Mouse (Mus musculus) heart, adult 2 months (tissue): ENCODE results near the gene Twist2. TPM values are rescaled to one million over a fixed set of nuclear protein-coding genes. Genes with fewer than 3 reads are reported as not detected.

Experiments
- DNase-seq, 2 experiments: peaks; one replicate each; pipeline ENCODE4 v3.0.0; 2021
- H3K27ac ChIP-seq: fragments of 200-600 bp; 2 replicates; pipeline ENCODE4 v1.8.1; 2022
- H3K27me3 ChIP-seq: fragments of 200-500 bp; 2 replicates; pipeline ENCODE4 v1.6.1; 2012; ENCODE audit warnings: mild to moderate bottlenecking, low read length, inconsistent platforms, mixed read lengths; ENCODE audit not compliant: control insufficient read depth, insufficient read depth
- H3K36me3 ChIP-seq: fragments of 200-500 bp; 2 replicates; pipeline ENCODE4 v1.6.1; 2012; ENCODE audit warnings: low read length, inconsistent platforms; ENCODE audit not compliant: control insufficient read depth, insufficient read depth
- H3K4me1 ChIP-seq: fragments of 200-500 bp; 2 replicates; pipeline ENCODE4 v1.6.1; 2011; ENCODE audit warnings: low read length; ENCODE audit not compliant: control insufficient read depth, insufficient read depth
- H3K4me3 ChIP-seq: fragments of 200-600 bp; 2 replicates; pipeline ENCODE4 v1.8.1; 2022
- H3K79me2 ChIP-seq: fragments of 200-500 bp; replicated peaks from 2 replicates; pipeline ENCODE4 v1.6.1; 2012; ENCODE audit warnings: mild to moderate bottlenecking, inconsistent platforms, low read length, moderate library complexity, mixed read lengths; ENCODE audit not compliant: control insufficient read depth, insufficient read depth
- H3K9ac ChIP-seq: fragments of 200-500 bp; 2 replicates; pipeline ENCODE4 v1.6.1; 2012; ENCODE audit warnings: low read depth, mild to moderate bottlenecking, control low read depth, inconsistent platforms, low read length, mixed read lengths
- CTCF ChIP-seq: fragments of 200-600 bp; IDR thresholded peaks from 2 replicates; pipeline ENCODE4 v1.8.1; 2022; ENCODE audit warnings: antibody characterized with exemption, mild to moderate bottlenecking, moderate library complexity
- EP300 ChIP-seq: fragments of 200-500 bp; IDR thresholded peaks from 2 replicates; pipeline ENCODE4 v1.6.1; 2011; ENCODE audit warnings: low read depth, low read length, control low read depth; ENCODE audit not compliant: insufficient read depth
- POLR2A ChIP-seq: fragments of 200-500 bp; IDR thresholded peaks from 2 replicates; pipeline ENCODE4 v1.6.1; 2011; ENCODE audit warnings: mild to moderate bottlenecking, low read depth, low read length, control low read depth; ENCODE audit not compliant: insufficient read depth
- WGBS: fragments of 180-500 bp; shearing (Covaris S2); methylation state at CpG from one replicate; pipeline ENCODE4 v1.1.7; 2018; 5-methylcytosine and 5-hydroxymethylcytosine counted together
- intact Hi-C: fragments of 180-260 bp; cut with DNase I; formaldehyde crosslinking; loops from one replicate; pipeline ENCODE4 v1.15.1; 2025
- polyA plus RNA-seq: library from polyadenylated mRNA; depleted of rRNA; stranded (reverse); fragments of >200 nt; gene quantifications from 2 replicates; pipeline ENCODE4 v1.2.3, GENCODE M21; 2012
- total RNA-seq, 2 experiments: library from RNA; stranded (reverse); gene quantifications; 2 replicates each; pipeline ENCODE4 v1.2.3; 2021

The Twist2 gene
- total and polyA plus RNA-seq, 3 experiments, result 1.1 to 4.7 (median 2.4) TPM

DNA sequence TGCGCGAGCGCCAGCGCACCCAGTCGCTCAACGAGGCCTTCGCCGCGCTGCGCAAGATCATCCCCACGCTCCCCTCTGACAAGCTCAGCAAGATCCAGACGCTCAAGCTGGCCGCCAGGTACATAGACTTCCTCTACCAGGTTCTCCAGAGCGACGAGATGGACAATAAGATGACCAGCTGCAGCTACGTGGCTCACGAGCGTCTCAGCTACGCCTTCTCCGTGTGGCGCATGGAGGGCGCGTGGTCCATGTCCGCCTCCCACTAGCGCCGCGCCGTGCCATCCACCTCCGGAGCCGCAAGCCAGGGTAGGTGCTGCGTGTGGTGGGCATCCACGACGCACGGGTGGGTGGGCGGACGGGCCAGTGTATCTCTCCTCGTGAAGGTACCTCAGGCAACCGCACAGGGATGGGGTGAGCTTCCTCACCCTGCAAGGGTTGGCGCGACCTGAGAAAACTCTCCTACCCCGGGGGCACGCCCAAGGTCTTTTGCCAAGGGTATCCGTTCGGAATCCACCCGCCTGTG, 644 bp downstream of the Twist2 start:
- peak in 1 of 2 experiments; percentile 13 for DNase-seq
- H3K4me1 ChIP-seq, result no peaks in the 10 kb centered on the region
- TF ChIP-seq CTCF, result no peak
- TF ChIP-seq EP300, result no peak
- TF ChIP-seq POLR2A, result no peak
- intact Hi-C loops, result no loop called here
- no peaks in the 10 kb centered on the region for H3K79me2 ChIP-seq
- peaks cover 6% of the 10 kb centered on the region for H3K27me3 ChIP-seq
- peak overlapping the region; percentile 45 for H3K4me3 ChIP-seq
- no peak overlapping the region; the same call in 1 of the 2 replicates for H3K27ac ChIP-seq
- 2% methylated on average over 45 of the region's 45 CpGs for WGBS
- no peaks in the 10 kb centered on the region for H3K36me3 ChIP-seq
- H3K9ac ChIP-seq, result peak overlapping the region; percentile 1

DNA sequence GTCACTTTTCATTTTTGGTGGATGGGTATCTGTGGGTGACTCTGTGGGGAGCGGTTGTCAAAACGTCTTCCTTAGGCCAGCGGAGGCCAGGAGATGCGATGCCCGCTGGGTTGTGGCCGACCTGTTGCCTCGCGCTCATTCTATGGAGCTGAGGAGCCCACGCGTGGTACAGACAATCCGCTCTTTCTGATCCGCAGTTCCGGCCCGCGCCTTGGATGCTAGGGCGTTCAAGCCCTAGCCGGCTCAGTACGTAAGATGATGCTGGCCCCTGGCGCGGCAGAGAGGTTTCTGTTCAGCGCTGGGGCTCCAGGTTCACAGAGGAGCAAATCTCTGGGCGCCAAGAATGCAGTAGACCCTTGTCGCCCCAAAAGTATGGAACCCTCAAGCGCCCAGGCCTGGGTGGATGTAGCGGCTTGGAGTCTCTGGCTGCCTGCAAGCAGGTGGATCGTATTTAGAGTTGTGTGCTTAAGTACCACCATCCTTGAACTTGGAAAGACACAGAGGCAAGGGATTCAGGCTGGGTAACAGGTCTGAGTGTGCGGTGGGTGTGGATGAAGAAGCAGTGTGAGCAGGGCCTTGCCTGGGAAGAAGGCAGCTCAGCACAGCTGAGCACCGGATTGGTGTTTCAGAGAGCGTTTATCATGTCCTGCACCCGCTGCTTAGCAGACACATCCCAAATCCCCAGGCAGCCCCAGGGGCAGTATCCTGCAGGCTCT, 1.3 kb downstream of the Twist2 start:
- TF ChIP-seq EP300, result no peak
- TF ChIP-seq CTCF, result no peak
- no peak for TF ChIP-seq POLR2A
- Histone ChIP-seq H3K27me3 (peaks cover 6% of the 10 kb centered on the region), H3K27ac (no peak overlapping the region), H3K4me1 (no peaks in the 10 kb centered on the region), H3K9ac (no peak overlapping the region), H3K79me2 (no peaks in the 10 kb centered on the region), H3K4me3 (peak overlapping the region; percentile 45), H3K36me3 (no peaks in the 10 kb centered on the region)
- WGBS, result 19% methylated on average over 30 of the region's 30 CpGs
- intact Hi-C loops, result no loop called here
- DNase-seq, result no peak

DNA sequence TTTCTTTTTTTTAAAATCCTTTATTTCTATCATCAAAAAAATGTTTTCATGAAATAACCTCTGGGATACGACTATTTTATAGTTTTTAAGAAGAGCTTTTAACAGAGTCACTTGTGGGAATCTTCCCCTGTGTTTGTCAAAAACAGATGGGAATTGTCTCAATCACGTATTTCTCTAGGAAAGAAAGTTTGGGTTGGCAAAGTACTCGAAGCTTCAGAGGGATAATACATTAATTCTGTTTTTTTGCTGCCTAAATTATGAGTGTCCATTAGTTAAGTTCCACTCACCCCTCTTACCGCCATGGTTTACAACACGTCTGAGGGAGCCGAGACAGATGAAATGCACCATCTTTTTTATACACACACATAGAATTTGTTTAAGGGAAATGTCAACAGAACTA, 2.2 kb downstream of the Twist2 start:
- no peak for DNase-seq
- Histone ChIP-seq H3K79me2 (no peaks in the 10 kb centered on the region), H3K36me3 (no peaks in the 10 kb centered on the region), H3K27me3 (peaks cover 6% of the 10 kb centered on the region), H3K27ac (no peak overlapping the region), H3K4me1 (no peaks in the 10 kb centered on the region), H3K4me3 (no peak overlapping the region), H3K9ac (no peak overlapping the region)
- intact Hi-C loops, result no loop called here
- 74% methylated on average over 6 of the region's 6 CpGs for WGBS
- TF ChIP-seq POLR2A (no peak), EP300 (no peak), CTCF (no peak)

DNA sequence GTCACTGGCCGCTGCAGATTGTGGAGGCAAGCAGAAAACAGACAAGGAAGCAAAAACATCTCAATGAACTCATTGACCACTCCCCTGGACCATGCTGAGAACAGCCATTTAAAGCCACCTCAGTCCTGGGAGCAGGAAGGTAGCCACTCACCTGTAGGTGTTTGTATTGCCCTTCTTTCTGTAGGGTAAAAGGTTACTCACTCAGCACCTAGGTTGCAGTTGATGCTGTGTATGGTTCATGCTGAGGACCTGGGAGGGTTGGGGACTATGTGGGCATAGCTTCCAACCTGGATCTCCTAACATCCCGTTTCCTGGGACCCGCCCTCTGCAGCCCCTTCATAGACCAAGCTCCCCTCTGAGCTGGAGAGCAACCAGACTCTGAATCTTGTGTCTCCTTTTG, 14.8 kb downstream of the Twist2 start:
- Histone ChIP-seq H3K36me3 (no peaks in the 10 kb centered on the region), H3K4me3 (no peak overlapping the region), H3K4me1 (no peaks in the 10 kb centered on the region; the same call in 1 of the 2 replicates), H3K27me3 (no peaks in the 10 kb centered on the region), H3K27ac (no peak overlapping the region), H3K9ac (no peak overlapping the region), H3K79me2 (no peaks in the 10 kb centered on the region)
- no peak for DNase-seq
- intact Hi-C loops, result no loop called here
- WGBS, result 65% methylated on average over 3 of the region's 3 CpGs
- TF ChIP-seq POLR2A, result no peak
- TF ChIP-seq EP300, result no peak
- TF ChIP-seq CTCF, result no peak

DNA sequence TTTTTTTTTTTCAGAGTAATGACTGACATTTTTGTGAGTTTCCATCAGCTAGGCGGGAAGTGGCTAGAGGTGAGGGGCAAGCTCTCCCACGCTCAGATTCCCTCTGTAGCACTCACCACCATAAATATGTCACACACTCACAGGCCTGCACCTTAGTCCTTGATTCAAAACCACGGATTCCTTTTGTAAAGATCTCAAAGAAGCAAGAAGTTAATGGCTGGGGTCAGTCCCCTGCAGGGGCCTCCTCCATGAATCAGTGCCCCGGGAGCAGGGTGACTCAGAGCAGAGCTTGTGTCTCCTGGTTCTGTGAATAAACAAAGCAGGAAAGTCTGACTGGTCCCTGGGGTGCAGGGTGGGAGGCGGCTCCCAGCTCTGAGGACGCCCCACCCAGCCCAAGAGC, 15.3 kb downstream of the Twist2 start:
- 34% methylated on average over 6 of the region's 6 CpGs for WGBS
- Histone ChIP-seq H3K4me3 (no peak overlapping the region), H3K27ac (no peak overlapping the region), H3K79me2 (no peaks in the 10 kb centered on the region), H3K27me3 (no peaks in the 10 kb centered on the region), H3K4me1 (no peaks in the 10 kb centered on the region; the same call in 1 of the 2 replicates), H3K9ac (no peak overlapping the region), H3K36me3 (no peaks in the 10 kb centered on the region)
- intact Hi-C loops, result no loop called here
- peak in 1 of 2 experiments; percentile 44 for DNase-seq
- no peak for TF ChIP-seq EP300

DNA sequence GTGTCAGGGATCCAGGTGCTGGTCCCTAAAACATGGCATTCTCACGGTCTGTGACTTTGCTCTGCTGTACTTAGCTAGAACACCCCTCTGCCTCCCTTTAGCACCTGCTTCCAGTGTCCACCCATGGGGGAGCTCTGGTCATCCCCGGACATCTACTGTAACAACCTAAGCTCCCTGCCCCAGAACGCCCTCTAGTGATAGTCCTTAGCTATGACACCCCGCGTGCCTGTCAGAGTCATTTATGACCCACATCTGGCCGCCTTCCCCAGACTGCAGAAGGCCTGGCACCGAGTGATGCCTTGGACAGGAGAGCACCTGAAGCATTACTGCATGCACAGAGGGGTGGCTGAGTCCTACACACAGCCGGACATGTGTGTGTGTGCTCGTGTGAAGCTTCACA, 18.0 kb downstream of the Twist2 start:
- Histone ChIP-seq H3K4me3 (no peak overlapping the region), H3K27ac (no peak overlapping the region), H3K36me3 (no peaks in the 10 kb centered on the region), H3K9ac (no peak overlapping the region), H3K4me1 (peaks cover 2% of the 10 kb centered on the region), H3K27me3 (no peaks in the 10 kb centered on the region), H3K79me2 (no peaks in the 10 kb centered on the region)
- TF ChIP-seq POLR2A (no peak), CTCF (peak; percentile 40), EP300 (no peak)
- intact Hi-C loops, result no loop called here
- 58% methylated on average over 9 of the region's 9 CpGs for WGBS
- DNase-seq, result no peak
